Mouse (Mus musculus) limb, embryonic 15.5 days (tissue): ENCODE measurements around the gene Gm11639. TPM values are rescaled to one million over a fixed set of nuclear protein-coding genes. Genes with fewer than 3 reads are reported as not detected.

ENCODE experiments used
- ATAC-seq: fragments of 200-750 bp; cut with Nextera tagmentation; 2 replicates; pipeline ENCODE4 v1.8.0; 2017; ENCODE audit warnings: low read depth, moderate TSS enrichment; ENCODE audit not compliant: insufficient number of reproducible peaks, low FRiP score, low TSS enrichment
- H3K27ac ChIP-seq: fragments of 300-500 bp; sonication (generic); 2 replicates; pipeline ENCODE4 v1.5.1; 2015; ENCODE audit warnings: moderate library complexity, mild to moderate bottlenecking, inconsistent platforms
- H3K27me3 ChIP-seq: fragments of 300-500 bp; sonication (generic); 2 replicates; pipeline ENCODE4 v1.6.1; 2015; ENCODE audit warnings: inconsistent platforms
- H3K36me3 ChIP-seq: fragments of 300-500 bp; sonication (generic); 2 replicates; pipeline ENCODE4 v1.6.1; 2015; ENCODE audit warnings: inconsistent platforms
- H3K4me1 ChIP-seq: fragments of 300-500 bp; sonication (generic); 2 replicates; pipeline ENCODE4 v1.6.1; 2015; ENCODE audit warnings: inconsistent platforms
- H3K4me2 ChIP-seq: fragments of 300-500 bp; sonication (generic); 2 replicates; pipeline ENCODE4 v1.6.1; 2015; ENCODE audit warnings: mild to moderate bottlenecking, inconsistent platforms
- H3K4me3 ChIP-seq: fragments of 300-500 bp; sonication (generic); 2 replicates; pipeline ENCODE4 v1.5.1; 2015; ENCODE audit warnings: mild to moderate bottlenecking, inconsistent platforms
- H3K9ac ChIP-seq: fragments of 300-500 bp; sonication (generic); 2 replicates; pipeline ENCODE4 v1.6.1; 2015; ENCODE audit warnings: inconsistent platforms
- H3K9me3 ChIP-seq: fragments of 300-500 bp; sonication (generic); 2 replicates; pipeline ENCODE4 v1.6.1; 2016; ENCODE audit warnings: inconsistent platforms
- WGBS: fragments of 180-500 bp; shearing (Covaris S2); methylation state at CpG from one replicate; pipeline ENCODE4 v1.1.7; 2015; 5-methylcytosine and 5-hydroxymethylcytosine counted together
- polyA plus RNA-seq: library from polyadenylated mRNA; unstranded; fragments of >200 nt; fragmentation: Nextera tagmentation; extraction: Ambion mirVana; gene quantifications from 2 replicates; pipeline ENCODE4 v1.2.1, GENCODE M21; 2015

The Gm11639 gene
- polyA plus RNA-seq, 1 experiment from 2014 or later, result not detected

DNA sequence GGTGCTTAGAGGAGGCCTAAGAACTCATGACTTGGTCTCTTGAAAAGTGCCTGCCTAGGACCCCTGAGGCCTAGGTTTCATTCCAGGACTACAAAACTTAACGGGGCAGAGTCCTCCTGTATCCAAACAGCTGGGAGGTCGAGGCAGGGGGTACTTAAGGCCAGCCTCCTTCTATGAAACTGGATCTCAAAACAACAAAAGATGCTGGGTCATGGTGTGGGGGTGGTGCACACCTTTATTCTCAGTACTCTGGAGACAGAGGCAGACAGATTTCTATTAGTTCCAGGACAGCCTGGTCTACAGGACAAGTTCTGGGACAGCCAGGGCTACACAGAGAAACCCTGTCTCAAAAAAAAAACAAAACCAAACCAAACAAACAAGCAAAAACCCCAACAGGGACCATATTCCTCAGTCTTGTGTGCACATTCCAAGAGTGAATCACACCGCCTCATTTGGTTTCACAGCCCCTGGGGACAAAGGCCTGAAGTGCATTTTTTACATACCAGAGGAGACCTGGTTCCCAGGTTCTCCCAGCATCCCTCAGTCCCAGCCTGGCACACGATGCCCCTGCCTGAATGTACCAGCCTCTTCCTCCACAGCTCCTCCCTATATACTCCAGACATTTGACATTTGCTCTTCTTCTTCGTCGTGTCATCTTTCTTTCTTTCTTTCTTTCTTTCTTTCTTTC lies 474.3 kb downstream of the Gm11639 start:
- H3K9me3 ChIP-seq, result no peaks in the 10 kb centered on the region
- no peak overlapping the region for H3K4me2 ChIP-seq
- no peaks in the 10 kb centered on the region for H3K4me1 ChIP-seq
- H3K27me3 ChIP-seq, result no peaks in the 10 kb centered on the region
- no peaks in the 10 kb centered on the region for H3K36me3 ChIP-seq
- H3K27ac ChIP-seq, result no peak overlapping the region
- 49% methylated on average over 6 of the region's 6 CpGs for WGBS
- no peak overlapping the region for H3K9ac ChIP-seq
- H3K4me3 ChIP-seq, result no peak overlapping the region
- no peak for ATAC-seq

DNA sequence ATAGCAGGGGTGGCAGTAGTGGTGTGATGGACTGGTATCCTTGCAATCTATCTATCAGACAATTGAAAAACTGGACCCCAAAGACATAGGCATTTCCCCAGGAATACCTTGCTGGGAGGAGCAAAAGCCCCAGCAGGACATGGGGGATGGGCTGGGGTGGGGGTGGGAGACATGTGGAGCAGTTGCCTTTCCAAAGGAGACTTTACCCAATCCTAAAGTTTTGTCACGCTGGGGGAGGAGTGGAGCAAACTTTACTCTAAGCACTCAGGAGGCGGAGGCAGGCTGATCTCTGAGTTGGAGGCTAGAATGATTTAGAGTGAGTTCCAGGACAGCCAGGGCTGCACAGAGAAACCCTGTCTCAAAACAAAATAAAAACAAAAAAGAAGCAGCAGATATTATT lies 475.9 kb downstream of the Gm11639 start:
- no peaks in the 10 kb centered on the region for H3K9me3 ChIP-seq
- H3K27ac ChIP-seq, result no peak overlapping the region
- H3K9ac ChIP-seq, result no peak overlapping the region
- no peak for ATAC-seq
- no peaks in the 10 kb centered on the region for H3K36me3 ChIP-seq
- H3K4me2 ChIP-seq, result no peak overlapping the region
- no peak overlapping the region for H3K4me3 ChIP-seq
- 0 out of 2 replicates have a peak, but pooled peaks cover 3% of the 10 kb centered on the region for H3K27me3 ChIP-seq
- H3K4me1 ChIP-seq, result no peaks in the 10 kb centered on the region
- WGBS, result 80% methylated on average over 2 of the region's 2 CpGs

DNA sequence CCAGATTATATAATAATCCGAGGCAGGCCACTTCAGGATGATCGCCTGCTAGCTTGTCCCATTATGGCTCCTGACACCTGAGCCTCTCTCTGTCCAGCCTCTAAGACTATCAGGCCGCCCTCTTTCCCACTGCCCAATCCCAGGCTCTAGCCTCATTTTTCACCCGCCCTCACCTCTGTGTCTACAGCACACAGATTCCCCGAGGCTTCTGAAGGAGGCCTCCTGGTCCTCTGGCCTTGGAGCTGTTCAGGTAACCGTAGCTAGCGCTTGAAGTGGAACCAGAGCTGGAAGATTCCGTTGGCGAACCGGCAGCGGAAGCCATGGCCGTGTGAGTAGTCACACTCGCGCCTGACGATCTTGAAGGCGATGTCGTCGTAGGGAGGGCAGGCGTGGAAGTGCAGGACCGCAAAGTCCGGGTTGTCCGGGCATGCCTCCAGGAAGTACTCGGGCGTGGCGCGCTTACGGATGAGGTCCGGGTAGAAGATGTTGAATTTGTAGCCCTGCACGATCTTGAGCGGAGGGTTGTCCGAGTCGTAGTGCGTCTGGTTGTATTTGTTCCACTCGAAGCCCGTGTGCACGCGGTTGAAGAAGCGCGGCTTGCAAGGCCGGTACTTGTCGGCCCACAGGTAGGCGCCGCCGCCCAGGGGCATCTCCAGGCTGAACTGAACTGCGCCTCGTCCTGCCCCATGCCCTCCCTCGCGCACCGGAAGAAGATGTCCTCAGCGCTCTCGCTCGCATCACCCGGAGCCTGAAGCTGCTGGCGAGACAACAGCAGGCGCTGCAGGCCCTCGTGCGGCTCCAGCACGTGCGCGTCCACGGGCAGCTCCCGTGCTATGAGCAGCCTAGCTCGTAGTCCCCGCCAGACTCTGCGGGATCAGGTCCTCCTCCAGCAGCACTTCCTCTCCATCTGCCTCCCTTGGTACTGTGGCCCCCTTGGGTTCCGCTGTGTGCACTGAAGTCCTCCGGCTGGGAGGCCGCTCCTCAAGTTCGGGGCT lies 479.3 kb downstream of the Gm11639 start:
- Histone ChIP-seq H3K27me3 (0 out of 2 replicates have a peak, but pooled peaks cover 3% of the 10 kb centered on the region), H3K4me3 (no peak overlapping the region), H3K4me2 (no peak overlapping the region), H3K9ac (no peak overlapping the region), H3K27ac (no peak overlapping the region), H3K36me3 (no peaks in the 10 kb centered on the region), H3K4me1 (no peaks in the 10 kb centered on the region), H3K9me3 (no peaks in the 10 kb centered on the region)
- WGBS, result 79% methylated on average over 69 of the region's 69 CpGs
- ATAC-seq, result no peak

DNA sequence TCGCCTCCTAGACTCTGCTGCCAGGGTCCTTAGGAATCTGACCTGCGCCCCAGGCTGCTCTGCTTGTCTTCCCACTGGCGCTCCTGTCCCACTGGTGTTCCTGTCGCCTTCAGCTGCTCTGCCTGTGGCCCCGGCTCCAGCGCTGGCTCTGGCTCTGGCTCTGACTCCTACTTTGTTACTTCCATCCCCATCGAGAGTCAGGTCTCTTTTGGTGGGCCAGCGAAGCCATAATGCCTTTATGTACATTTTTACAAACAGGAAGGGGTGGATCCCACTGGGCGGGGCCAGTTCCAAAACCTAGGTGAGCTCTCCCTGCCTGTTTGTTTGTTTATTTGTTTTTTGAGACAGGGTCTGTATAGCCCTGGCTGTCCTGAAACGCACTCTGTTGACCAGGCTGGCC lies 481.3 kb downstream of the Gm11639 start:
- H3K9ac ChIP-seq, result no peak overlapping the region
- H3K27ac ChIP-seq, result no peak overlapping the region
- H3K9me3 ChIP-seq, result no peaks in the 10 kb centered on the region
- 89% methylated on average over 10 of the region's 10 CpGs for WGBS
- no peaks in the 10 kb centered on the region for H3K36me3 ChIP-seq
- no peak for ATAC-seq
- no peak overlapping the region for H3K4me3 ChIP-seq
- H3K4me1 ChIP-seq, result 0 out of 2 replicates have a peak, but pooled peaks cover 2% of the 10 kb centered on the region
- 0 out of 2 replicates have a peak, but pooled peaks cover 3% of the 10 kb centered on the region for H3K27me3 ChIP-seq
- no peak overlapping the region for H3K4me2 ChIP-seq

Other genes starting within 250 kb of the Gm11639 start
- 20.6 and 22.1 TPM in 2 replicates for gene Kansl1, start 216.8 kb upstream of the Gm11639 start, polyA plus RNA-seq
- gene Cdc27, start 135.1 kb upstream of the Gm11639 start, polyA plus RNA-seq, result 37.4 and 40.6 TPM in 2 replicates
- 131 and 324 TPM in 2 replicates for gene Myl4, start 135.0 kb upstream of the Gm11639 start, polyA plus RNA-seq
- gene Itgb3, start 77.7 kb upstream of the Gm11639 start, polyA plus RNA-seq, result 3.7 and 4.8 TPM in 2 replicates